Mouse (Mus musculus) macrophage (primary cell): ENCODE measurements around the gene Gm7694. TPM values are rescaled to one million over a fixed set of nuclear protein-coding genes. Genes with fewer than 3 reads are reported as not detected.
A peak's percentile ranks its signal among the peaks of the same experiment; 100 is the strongest.

Experiments used
- H3K27ac ChIP-seq: fragments of 350-480 bp; formaldehyde crosslinking; 2 replicates; pipeline ENCODE4 v1.9.0; 2021
- H3K36me3 ChIP-seq: fragments of 350-480 bp; formaldehyde crosslinking; 2 replicates; pipeline ENCODE4 v1.9.0; 2021; ENCODE audit errors: inconsistent target
- H3K4me3 ChIP-seq: fragments of 350-480 bp; formaldehyde crosslinking; 2 replicates; pipeline ENCODE4 v1.9.0; 2021; ENCODE audit errors: inconsistent target
- H3K79me2 ChIP-seq: fragments of 350-480 bp; formaldehyde crosslinking; 2 replicates; pipeline ENCODE4 v1.9.0; 2021; ENCODE audit errors: inconsistent target
- WGBS: methylation state at CpG from one replicate; pipeline ENCODE4 v1.1.7; 2026; ENCODE audit warnings: inconsistent platforms; ENCODE audit not compliant: missing documents; 5-methylcytosine and 5-hydroxymethylcytosine counted together
- polyA plus RNA-seq: library from polyadenylated mRNA; stranded (reverse); fragments of 250-400 nt; gene quantifications from 3 replicates; pipeline ENCODE4 v1.2.4, GENCODE M21; 2018; ENCODE audit warnings: inconsistent platforms

Gm7694 gene
- polyA plus RNA-seq, 1 experiment from 2014 or later, result 1.2 TPM

DNA sequence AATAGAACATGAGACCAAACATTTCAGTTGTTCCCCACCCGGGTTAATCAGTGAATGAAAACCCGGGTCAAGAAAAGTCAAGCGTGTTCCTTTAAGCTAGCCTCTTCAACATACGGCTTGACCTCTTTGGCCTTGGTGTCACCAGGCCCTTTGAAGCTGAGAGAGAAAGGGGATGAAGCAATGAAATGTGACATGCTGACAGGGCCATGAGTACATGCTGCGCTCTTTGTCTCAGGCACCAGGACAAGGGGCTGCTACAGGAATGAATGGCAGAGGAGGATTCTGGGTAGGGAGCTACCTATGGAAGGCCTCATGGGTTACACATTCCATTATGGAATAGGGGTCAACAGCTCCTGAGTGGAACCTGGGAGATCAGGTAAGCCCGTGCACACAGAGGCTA is 3.0 kb downstream of the Gm7694 start:
- H3K4me3 ChIP-seq, result no peak overlapping the region
- WGBS, result 98% methylated on average over 4 of the region's 6 CpGs
- H3K79me2 ChIP-seq, result no peaks in the 10 kb centered on the region
- no peak overlapping the region for H3K27ac ChIP-seq
- H3K36me3 ChIP-seq, result no peaks in the 10 kb centered on the region

GRCm38 (mm10) chr1:170302456-170302855 is 3.7 kb downstream of the Gm7694 start:
- H3K36me3 ChIP-seq, result no peaks in the 10 kb centered on the region
- no peak overlapping the region for H3K27ac ChIP-seq
- 96% methylated on average over 5 of the region's 6 CpGs for WGBS
- no peak overlapping the region for H3K4me3 ChIP-seq
- no peaks in the 10 kb centered on the region for H3K79me2 ChIP-seq

- H3K27ac ChIP-seq, result no peak overlapping the region
- WGBS, result 96% methylated on average over 9 of the region's 9 CpGs
- no peak overlapping the region for H3K4me3 ChIP-seq
- no peaks in the 10 kb centered on the region for H3K79me2 ChIP-seq
- no peaks in the 10 kb centered on the region for H3K36me3 ChIP-seq
These were observed 4.4 kb downstream of the Gm7694 start for GRCm38 (mm10) chr1:170301686-170302085.

GRCm38 (mm10) chr1:170299496-170299895 is 6.6 kb downstream of the Gm7694 start:
- Histone ChIP-seq H3K36me3 (no peaks in the 10 kb centered on the region), H3K79me2 (no peaks in the 10 kb centered on the region), H3K4me3 (no peak overlapping the region), H3K27ac (no peak overlapping the region)
- 44% methylated on average over 4 of the region's 4 CpGs for WGBS

DNA sequence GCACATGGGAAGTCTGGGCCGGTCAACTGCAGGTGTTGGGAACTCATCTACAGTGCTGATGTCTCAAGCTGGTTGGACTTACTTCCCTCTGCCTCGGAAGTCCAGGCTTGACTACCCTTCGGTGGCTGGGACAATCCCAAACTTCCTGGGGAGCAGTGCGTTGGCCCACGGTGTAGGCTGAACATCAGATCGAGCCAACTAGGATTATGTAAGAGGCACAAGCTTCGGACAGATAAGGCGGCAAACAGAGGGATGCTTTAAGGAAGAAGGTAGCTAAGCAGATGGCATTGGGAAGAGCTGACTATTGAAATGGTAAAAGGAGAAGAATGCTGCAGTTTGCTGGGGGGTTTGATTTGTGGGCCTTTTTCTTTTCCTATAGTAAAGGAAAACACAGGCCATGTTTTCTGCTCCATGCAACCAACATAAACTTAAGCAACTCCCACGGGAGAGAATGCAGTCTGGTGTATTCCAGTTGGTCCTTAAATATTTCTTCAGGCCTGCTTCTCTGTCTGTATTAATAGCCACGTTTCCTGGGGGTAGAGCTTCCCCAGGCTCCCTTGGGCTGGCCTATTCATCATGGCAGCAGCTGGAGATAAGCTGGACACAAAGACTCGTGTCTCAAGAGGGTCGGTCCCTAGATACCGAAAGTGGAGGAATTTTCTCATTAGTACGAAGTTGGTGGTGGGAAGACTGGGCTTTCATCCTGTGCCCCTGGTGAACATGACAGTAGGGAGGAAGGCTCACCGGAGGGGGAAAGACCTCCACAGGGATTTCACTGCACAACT is 11.2 kb downstream of the Gm7694 start:
- no peak overlapping the region for H3K4me3 ChIP-seq
- no peaks in the 10 kb centered on the region for H3K79me2 ChIP-seq
- no peaks in the 10 kb centered on the region for H3K36me3 ChIP-seq
- WGBS, result 90% methylated on average over 15 of the region's 15 CpGs
- no peak overlapping the region for H3K27ac ChIP-seq

GRCm38 (mm10) chr1:170293257-170293656 is 12.9 kb downstream of the Gm7694 start:
- Histone ChIP-seq H3K36me3 (no peaks in the 10 kb centered on the region), H3K79me2 (no peaks in the 10 kb centered on the region), H3K4me3 (no peak overlapping the region), H3K27ac (no peak overlapping the region)
- WGBS, result 99% methylated on average over 5 of the region's 5 CpGs

DNA sequence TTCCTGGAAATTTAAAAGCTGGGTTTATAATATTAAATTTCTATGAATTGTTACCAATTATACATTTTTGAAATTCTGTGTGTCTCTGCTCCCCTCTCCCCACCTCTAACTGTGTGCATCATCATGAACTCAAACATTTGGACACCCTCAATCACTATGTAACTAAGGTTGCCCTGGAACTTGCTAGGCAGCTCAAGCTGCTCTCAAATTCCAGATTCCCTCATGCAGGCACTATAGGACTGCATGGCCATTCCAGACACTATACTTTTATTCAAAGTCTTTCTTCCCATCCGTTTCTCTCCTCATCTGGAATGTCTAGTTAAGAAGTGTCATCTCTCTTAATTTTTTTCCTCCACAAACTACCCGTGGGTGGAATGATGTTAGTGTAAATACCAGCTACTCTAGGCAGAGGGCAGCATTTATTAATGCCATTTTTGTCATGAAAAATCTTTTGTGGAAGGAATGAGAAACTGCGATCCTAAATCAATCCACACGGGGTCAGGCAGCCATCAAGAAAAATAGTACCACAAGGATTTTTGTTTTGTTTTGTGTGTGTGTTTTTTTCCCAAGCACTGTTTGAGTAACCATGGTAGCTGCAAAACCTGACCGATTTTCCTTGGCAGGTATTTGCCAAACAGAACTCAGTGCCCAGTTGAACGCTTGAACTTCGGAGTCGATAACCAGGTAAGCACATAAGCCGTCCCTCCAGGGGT is 13.7 kb downstream of the Gm7694 start:
- WGBS, result 46% methylated on average over 9 of the region's 9 CpGs
- Histone ChIP-seq H3K27ac (no peak overlapping the region), H3K79me2 (no peaks in the 10 kb centered on the region), H3K36me3 (no peaks in the 10 kb centered on the region), H3K4me3 (no peak overlapping the region)

DNA sequence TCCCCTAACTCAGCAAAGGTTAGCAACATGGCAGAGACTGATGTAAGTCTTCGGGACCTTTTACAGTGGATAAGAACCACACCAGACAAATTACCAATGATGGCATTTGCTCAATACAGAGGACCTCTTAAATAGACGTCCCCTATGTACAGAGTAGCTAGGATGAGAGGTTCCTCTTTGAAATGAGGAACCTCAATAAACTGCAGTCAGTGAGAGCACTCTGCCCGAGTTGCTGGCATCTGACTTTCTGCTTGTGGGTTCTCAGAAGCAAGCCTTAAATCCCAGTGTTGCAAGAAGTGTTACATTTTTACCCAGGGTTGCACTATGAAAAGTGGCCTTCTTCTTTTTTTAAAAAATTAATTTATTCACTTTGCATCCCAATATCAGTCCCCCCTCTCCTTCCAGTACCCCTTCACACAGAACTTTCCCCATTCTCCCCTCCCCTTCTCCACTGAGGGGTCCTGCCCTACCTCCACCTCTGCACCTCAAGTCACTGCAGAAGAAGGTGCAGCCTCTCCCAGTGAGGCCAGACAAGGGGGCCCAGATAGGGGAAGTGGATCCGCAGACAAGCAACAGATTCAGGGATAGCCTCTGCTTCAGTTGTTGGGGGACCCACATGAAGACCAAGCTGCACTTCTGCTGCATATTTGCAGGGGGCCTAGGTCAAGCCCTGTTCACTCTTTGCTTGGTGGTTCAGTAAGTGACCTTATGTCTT is 23.6 kb downstream of the Gm7694 start:
- Histone ChIP-seq H3K4me3 (no peak overlapping the region), H3K79me2 (peaks cover 9% of the 10 kb centered on the region), H3K27ac (peak overlapping the region; percentile 93), H3K36me3 (no peaks in the 10 kb centered on the region)
- 4% methylated on average over 4 of the region's 4 CpGs for WGBS

DNA sequence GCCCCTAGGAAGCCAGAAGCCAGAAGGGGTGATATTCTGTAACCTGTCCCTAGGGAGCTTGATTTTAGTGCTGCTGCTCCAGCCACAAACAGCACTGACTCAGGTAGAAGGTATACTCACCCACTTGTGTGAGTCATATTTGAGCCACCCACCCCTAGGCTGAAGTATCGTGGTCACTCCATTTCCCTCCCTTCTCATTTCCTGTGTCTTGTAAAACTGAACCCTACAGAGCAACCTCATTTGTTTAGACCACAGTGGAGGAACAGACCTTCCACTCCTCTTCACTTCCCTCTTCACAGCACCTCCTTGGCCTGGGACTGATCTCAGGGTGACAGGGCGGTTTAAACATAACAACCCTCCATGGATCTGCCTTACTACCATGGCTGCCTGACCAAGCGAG is 29.1 kb downstream of the Gm7694 start, which contains the start of gene Sh2d1b1:
Gene Sh2d1b1, plus strand, starts transcription at position 305 of the 400 bp plus-strand sequence.
- Histone ChIP-seq H3K4me3 (no peak within 1 kb of the TSS), H3K36me3 (no peaks in the 10 kb centered on the region), H3K27ac (peak within 1 kb of the TSS; percentile 22; the same call in 1 of the 2 replicates), H3K79me2 (peaks cover 9% of the 10 kb centered on the region)
- WGBS, result 17% methylated on average over 1 of the region's 3 CpGs

GRCm38 (mm10) chr1:170273252-170273651 is 32.9 kb downstream of the Gm7694 start:
- Histone ChIP-seq H3K79me2 (peaks cover 6% of the 10 kb centered on the region), H3K36me3 (no peaks in the 10 kb centered on the region), H3K4me3 (no peak overlapping the region), H3K27ac (no peak overlapping the region)

DNA sequence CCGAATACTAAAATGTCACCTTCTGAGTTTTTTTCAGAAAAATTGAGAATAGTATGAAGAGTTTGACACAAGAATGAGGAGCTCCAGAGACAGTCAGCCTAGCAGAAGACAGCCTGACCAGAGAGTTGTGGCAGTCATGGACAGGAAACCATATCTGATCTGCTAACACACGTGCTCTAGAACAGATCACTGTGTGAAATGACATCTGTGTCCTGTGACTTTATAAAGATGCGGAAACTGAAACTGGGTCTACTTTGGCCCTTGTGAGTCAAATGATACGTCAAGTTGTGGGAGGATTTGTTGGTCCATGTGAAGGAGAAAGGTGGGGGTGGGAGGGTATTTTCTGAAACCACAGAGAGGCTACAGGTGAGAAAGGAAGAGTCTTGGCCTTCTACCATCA is 35.4 kb downstream of the Gm7694 start:
- no peak overlapping the region for H3K4me3 ChIP-seq
- WGBS, result 70% methylated on average over 4 of the region's 4 CpGs

DNA sequence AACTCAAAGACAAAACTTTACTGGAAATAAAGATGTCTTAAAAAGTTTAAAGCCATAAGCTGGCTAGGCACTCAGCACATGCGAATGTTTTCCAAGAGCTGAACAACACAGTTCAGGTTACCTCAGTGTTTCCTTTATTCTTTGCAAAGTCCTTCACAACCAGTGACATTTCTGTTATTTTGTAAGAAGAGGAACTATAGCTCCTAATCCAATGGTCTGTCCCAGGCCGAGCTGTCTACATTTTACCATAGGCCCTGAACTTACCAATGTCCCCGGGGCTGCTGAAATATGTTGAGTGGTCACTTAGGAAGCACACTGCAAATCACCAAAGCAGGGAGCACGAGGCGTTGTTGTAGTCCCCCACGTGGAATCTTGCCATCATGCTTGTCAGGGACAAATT is 35.9 kb downstream of the Gm7694 start:
- no peak overlapping the region for H3K4me3 ChIP-seq
- no peaks in the 10 kb centered on the region for H3K36me3 ChIP-seq
- WGBS, result 63% methylated on average over 6 of the region's 6 CpGs
- H3K79me2 ChIP-seq, result no peaks in the 10 kb centered on the region
- peak overlapping the region; percentile 5; the same call in 1 of the 2 replicates for H3K27ac ChIP-seq

More for the DNA sequence above, 35.4 kb downstream of the Gm7694 start:
- Histone ChIP-seq H3K27ac (peak overlapping the region; percentile 5; the same call in 1 of the 2 replicates), H3K36me3 (no peaks in the 10 kb centered on the region), H3K79me2 (no peaks in the 10 kb centered on the region)

DNA sequence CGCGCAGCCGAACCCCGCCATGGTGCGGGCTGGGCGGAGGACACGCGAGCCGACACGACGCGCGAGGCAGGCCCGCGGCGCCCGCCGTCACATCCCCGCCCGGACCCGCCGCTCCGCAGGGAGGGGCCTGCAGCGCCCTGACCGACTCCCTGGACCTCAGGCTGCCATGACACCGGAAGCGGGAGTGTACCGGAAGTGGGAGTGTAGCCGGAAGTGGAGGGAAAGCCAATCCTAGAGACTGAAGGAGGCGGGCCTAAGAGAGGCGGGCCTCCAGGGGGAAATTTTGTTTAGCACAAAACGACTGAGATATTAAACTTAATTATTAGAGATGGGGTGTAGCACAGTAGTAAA is 50.6 kb downstream of the Gm7694 start:
- Histone ChIP-seq H3K27ac (no peak overlapping the region), H3K79me2 (no peaks in the 10 kb centered on the region), H3K4me3 (peak overlapping the region; percentile 16; the same call in 1 of the 2 replicates), H3K36me3 (no peaks in the 10 kb centered on the region)
- 22% methylated on average over 24 of the region's 32 CpGs for WGBS

DNA sequence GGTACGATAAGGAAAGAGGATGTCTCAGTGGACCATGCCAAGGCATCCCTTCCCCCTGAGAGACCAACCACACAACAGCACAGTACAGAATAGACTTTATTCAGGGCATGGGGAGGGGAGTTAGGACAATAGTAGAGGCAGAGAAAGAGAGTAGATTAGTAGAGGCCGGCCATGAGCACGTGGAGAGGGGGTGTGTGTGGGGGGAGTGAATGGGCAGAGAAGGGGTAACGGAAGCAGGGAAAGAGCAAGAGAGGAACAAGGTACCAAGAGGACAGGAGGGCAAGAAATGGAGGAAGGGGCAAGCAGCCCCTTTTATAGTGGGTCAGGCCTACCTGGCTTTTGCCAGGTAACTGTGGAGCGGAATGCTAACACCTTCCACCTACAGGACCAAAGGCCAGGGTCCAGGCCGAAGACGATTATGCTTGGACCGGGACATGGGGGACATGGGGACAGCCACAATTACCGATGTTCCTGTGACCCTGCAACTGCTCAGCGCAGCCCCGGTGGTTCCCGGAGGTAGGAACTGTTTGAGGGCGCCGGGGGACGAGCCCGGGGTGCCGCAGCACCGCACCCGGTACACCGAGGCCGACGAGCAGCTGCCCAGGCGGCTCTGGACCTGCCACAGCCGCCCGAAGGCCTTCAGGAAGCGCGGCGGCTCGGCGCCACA is 51.1 kb downstream of the Gm7694 start:
- 31% methylated on average over 29 of the region's 30 CpGs for WGBS
- Histone ChIP-seq H3K4me3 (peak overlapping the region; percentile 62), H3K27ac (0 out of 2 replicates have a peak overlapping the region, but pooled peaks have one; percentile 13), H3K79me2 (no peaks in the 10 kb centered on the region), H3K36me3 (no peaks in the 10 kb centered on the region)
